Mouse (Mus musculus): Measurements from ENCODE around the gene Cacybp. TPM values are rescaled to one million over a fixed set of nuclear protein-coding genes. Genes with fewer than 3 reads are reported as not detected.

Gene Cacybp
- 10 to 100 TPM; 52.5 to 58.9 TPM for total RNA-seq (2021)
- long read RNA-seq, experiment 1, transcript Cacybp-201 (6 exons, 2,098 nt), result major isoform, 124 of 127 reads
- long read RNA-seq, experiment 1, partial matches to known transcripts, result 2 of 127 reads
- long read RNA-seq, experiment 1, other reads (novel, unspliced or antisense), result 1 of 127 reads
- long read RNA-seq, experiment 2, transcript Cacybp-201 (6 exons, 2,098 nt), result major isoform, 83 of 84 reads
- long read RNA-seq, experiment 2, partial matches to known transcripts, result 0 of 84 reads
- long read RNA-seq, experiment 2, other reads (novel, unspliced or antisense), result 1 of 84 reads

- intact Hi-C loops (cut with DNase I), result loop anchor here (1.0 to 10.0 kb wide), 2 partner anchors 18 to 822 kb away; partner anchors contain the start of genes Mrps14 and Zbtb37
- peak; percentile 100 for DNase-seq
These were observed at the start of gene Cacybp for GRCm38 (mm10) chr1:160212703-160213669. Cacybp (minus strand) TSS chr1:160212875.

DNA sequence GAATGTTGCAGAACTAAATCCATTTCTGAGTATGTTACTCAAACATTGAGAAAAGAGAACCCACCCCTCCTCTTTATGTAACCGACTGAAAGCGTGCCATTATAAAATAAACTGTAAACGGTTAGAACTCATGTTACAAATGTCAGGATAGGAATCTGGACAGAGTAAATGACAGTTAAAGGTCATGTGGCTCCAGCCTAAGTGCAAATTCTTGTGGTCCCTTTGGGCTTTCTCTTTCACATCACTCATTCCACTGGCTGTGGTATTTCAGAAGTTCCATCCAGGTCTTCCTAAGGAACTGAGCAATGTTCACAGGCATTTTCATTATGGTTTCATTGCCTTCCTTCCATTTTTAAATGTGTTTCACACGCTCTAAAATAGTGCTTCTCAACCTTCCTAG is 49.7 kb upstream of the Cacybp start:
- no peak for DNase-seq
- intact Hi-C loops (cut with DNase I), result no loop called here

DNA sequence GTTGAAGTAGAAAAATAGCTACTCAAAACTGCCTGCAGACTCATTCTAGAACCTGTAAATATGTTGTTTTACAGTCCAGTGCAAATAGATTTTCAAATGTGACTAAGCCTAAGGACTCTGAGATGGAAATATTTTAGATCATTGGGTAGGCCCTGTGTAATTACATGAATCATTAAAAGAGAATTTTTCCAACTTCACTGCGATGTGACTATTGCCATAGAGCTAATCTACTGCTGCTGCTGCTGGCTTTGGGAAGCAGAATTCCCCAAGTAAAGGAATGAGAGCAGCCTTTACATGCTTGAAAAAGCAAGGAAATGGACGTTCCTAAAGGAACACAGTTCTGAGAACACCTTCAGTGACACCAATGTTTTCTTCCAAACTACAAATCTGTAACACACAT is 49.2 kb upstream of the Cacybp start:
- DNase-seq, result no peak
- intact Hi-C loops (cut with DNase I), result no loop called here

DNA sequence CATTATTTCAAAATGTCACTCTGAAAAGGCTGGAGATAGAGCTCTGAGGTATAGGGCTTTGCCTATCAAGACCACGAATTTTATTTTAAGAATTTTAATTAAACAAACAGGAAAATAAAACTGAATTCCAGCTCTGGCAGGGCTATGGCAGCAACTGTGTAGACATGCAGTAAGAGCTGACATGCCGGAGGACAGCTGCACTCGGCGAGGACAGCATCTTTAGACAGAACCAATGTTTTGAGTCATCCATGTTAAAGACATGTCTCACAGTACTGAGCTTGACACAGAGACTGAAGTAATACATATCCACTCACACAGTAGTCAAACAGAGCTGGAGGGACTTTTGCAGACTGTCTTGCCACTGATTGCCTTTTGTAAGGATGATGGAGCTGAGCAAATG is 47.9 kb upstream of the Cacybp start:
- intact Hi-C loops (cut with DNase I), result no loop called here
- no peak for DNase-seq

GRCm38 (mm10) chr1:160259884-160260283 is 47.2 kb upstream of the Cacybp start:
- intact Hi-C loops (cut with DNase I), result no loop called here
- DNase-seq, result no peak

DNA sequence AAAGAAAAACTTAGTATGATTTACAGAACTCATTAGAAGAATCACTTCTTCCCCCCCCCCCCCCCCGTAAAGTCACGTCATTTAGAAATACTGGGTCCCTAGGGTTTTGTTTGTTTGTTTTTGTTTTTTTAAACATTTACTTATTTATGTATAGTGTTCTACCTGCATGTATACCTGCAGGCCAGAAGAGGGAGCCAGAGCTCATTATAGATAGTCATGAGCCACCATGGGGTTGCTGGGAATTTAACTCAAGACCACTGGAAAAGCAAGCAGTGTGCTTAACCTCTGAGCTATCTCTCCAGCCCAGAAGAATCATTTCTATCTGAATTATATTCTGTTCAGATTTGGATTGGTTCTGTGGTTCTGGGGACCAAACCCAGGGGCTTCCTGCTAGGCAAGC is 40.4 kb upstream of the Cacybp start:
- intact Hi-C loops (cut with DNase I), result no loop called here
- no peak for DNase-seq

DNA sequence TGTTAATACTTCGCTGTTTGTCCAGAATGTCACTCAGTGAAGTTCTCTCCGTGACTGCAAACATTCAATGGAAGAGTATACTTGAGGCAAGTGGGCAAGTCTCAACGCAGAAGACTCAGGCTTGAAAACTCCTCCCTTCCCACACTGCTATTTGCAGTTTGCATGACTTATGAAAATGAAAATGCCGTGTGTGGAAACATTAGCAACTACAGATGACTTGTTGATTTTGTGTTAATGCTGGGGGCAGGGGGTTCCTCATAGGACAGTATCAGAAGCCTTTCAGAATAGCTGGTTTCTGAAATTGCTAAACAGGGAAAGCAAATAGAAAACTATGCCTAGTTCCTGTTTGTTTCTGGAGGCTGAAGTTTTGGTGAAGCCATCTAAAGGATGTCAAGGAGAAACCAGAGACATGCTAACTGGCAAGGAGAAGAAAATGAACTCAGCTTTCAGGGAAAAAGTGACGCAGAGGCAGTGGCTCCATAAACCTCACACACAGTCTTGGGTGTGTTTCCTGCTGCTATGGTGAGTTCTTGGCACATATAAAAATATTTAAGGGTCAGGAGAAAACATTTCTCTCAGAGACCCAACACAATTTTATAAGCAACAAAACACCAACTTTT is 38.8 kb upstream of the Cacybp start:
- no peak for DNase-seq
- intact Hi-C loops (cut with DNase I), result no loop called here

- intact Hi-C loops (cut with DNase I), result no loop called here
- DNase-seq, result no peak
These were observed 38.1 kb upstream of the Cacybp start for GRCm38 (mm10) chr1:160250782-160251181.

DNA sequence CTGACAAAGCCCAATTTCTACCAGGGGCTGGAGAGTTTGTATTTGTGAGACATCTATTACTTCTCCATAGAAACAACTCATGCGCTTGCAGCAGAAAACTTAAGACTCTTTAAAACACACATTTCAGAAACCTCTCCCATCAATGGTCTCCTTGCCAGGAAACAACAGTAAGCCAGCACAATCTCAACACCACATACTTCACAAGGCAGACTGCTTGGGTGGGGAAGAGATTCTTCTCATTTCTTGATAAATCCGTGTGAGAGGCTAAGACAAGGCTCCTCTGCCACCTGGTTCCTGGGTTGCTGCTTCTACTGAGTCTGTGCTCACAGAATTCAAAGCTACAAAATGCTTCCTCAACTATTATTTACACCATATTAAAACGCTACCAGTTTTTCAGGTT is 37.1 kb upstream of the Cacybp start:
- intact Hi-C loops (cut with DNase I), result no loop called here

GRCm38 (mm10) chr1:160247473-160247872 is 34.8 kb upstream of the Cacybp start:
- no peak for DNase-seq

More for the DNA sequence above, 37.1 kb upstream of the Cacybp start:
- no peak for DNase-seq

GRCm38 (mm10) chr1:160246844-160247243 is 34.2 kb upstream of the Cacybp start:
- DNase-seq, result no peak
- intact Hi-C loops (cut with DNase I), result no loop called here

More at GRCm38 (mm10) chr1:160247473-160247872, 34.8 kb upstream of the Cacybp start:
- intact Hi-C loops (cut with DNase I), result no loop called here

- DNase-seq, result no peak
- intact Hi-C loops (cut with DNase I), result no loop called here
These were observed 33.3 kb upstream of the Cacybp start for GRCm38 (mm10) chr1:160245954-160246353.

DNA sequence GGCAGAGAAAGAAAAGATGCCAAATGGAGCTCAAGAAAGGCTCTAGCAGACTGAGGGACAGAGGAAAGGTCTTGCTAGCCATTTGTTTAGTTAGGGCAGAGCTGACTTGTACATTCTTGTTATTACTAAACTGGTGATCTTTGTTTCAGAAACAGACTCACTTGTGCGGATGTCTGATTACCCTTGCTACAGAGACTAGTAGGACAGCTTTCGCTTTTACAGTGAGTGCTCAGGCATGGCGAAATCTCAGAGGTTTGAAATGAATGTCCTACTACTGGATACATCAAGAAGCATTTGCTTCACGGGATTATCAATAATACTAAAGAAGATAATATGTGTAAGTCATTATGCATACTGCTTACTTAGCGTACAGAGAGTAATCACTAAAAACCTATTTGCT is 32.0 kb upstream of the Cacybp start:
- no peak for DNase-seq
- intact Hi-C loops (cut with DNase I), result no loop called here

DNA sequence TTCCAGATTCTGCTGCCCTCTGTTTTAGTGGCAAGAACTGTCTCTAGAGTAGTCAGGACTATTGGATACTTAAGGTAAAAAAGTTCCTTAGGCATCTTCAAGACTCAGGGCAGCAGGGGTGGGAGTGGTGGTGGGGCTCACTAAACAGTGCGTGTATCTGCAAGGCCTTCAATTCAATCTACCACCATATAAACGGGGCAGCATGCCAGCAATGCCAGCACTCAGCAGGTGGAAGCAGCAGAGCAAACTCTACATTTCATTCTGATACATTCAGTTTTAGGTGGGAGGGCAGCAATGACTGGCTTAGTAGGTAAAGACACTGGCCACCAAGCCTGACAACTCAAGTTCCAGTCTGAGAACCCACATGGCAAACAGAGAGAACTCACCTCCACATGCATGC is 27.4 kb upstream of the Cacybp start:
- intact Hi-C loops (cut with DNase I), result no loop called here

DNA sequence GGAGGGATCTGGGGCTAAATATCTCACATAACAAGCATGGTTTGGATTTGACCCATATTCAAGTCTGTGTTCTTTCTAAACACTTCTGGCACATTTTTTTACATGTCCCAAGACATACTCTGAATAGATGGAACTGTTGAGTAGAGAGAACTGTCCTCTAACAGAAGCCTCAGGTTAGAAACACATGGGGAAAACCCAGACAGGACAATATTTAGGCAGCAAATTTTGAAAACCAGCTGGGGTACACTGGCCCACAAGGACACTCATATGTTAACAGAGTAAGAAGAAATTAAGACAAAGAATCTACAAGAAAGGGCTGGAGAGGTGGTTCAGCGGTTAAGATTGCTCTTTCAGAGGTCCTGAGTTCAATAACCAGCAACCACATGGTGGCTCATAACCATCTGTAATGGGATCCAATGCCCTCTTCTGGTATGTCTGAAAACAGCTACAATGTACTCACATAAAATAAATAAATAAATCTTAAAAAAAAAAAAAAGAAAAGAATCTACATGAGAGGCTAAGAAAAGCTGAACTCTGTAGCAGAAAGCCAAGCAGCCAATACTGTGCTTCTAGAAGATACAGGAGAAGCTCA is 26.3 kb upstream of the Cacybp start:
- intact Hi-C loops (cut with DNase I), result no loop called here
- DNase-seq, result no peak

More for the DNA sequence above, 27.4 kb upstream of the Cacybp start:
- no peak for DNase-seq

DNA sequence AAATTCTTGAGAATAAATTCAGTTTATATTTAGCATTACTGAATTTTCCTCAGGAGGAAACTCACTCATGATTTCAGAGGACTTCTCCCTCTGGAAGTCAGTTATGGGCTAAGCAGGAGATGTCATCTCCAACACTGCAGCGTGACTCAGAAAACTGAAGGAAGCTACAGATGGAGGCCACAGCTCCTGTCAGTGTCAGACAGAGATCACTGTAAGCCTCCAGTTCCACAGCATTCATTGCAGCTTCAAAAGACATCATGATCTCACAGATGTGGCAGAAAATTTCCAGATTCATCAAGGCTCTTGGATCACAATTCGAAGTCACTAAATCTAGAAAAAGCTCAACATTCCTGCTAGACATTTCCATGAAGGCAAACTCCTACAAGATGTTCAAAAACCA is 25.3 kb upstream of the Cacybp start:
- intact Hi-C loops (cut with DNase I), result no loop called here
- DNase-seq, result no peak

- peak; percentile 10 to 36 for DNase-seq
- intact Hi-C loops (cut with DNase I), result loop anchor here (5.0 kb wide), 1 partner anchor 483 kb away; no protein-coding TSS in a partner anchor
These were observed 21.2 kb upstream of the Cacybp start for GRCm38 (mm10) chr1:160233921-160234320.

- intact Hi-C loops (cut with DNase I), result loop anchor here (5.0 kb wide), 1 partner anchor 485 kb away; no protein-coding TSS in a partner anchor
These were observed 19.4 kb upstream of the Cacybp start for GRCm38 (mm10) chr1:160232113-160232512.

DNA sequence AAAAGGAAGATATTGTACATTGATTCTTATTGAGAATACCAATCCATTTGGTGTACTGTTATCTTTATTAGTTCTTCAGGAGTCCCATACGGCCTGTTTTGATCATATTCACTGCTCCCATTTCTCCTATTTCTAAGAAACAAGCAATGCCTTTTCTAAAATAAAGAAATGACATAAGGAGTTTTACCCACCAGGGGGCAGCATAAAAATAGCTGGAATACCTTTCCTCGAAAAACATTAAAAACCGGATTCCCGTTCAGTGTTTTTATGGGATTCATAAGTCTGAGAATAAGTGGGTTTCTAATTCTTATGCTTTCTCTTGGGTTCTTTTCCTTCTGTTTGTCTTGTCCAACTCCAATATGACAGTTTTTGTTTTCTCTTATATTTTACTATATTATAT is 18.3 kb upstream of the Cacybp start:
- peak in 1 of 2 experiments; percentile 55 for DNase-seq
- intact Hi-C loops (cut with DNase I), result loop anchor here (2.0 to 5.0 kb wide), 2 partner anchors 146 to 486 kb away; no protein-coding TSS in a partner anchor

More at GRCm38 (mm10) chr1:160232113-160232512, 19.4 kb upstream of the Cacybp start:
- no peak for DNase-seq

DNA sequence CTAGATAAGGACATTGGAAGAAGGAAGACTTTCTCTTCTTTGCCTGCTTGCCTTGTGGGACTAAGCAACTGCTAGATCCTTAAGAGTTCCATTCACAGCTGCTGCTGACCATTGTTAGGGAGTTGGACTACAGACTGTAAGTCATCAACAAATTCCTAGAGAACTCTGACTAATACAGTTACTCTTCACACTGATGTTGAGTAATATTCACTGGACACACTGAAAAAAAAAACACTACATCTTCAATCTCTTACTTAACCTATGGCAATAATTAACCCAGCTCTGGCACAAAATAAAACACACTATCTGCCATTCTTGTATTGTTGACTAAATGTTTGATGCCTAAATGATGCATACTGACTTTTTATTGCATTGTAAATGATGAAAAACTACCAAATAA is 15.2 kb upstream of the Cacybp start:
- intact Hi-C loops (cut with DNase I), result no loop called here

More for the DNA sequence above, 15.2 kb upstream of the Cacybp start:
- no peak for DNase-seq

Measured in heart, postnatal 14 days (tissue).